Mouse (Mus musculus): ENCODE results near the gene Tyw1.

GRCm38 (mm10) chr5:130363773-130364172 lies 108.4 kb downstream of the Tyw1 start:
- TF ChIP-seq EP300 (IDR thresholded peaks at IDR 0.05; ENCODE audit: insufficient read depth, low read depth, low read length): no peak
- TF ChIP-seq CTCF (IDR thresholded peaks at IDR 0.05; ENCODE audit: low read depth, low read length): no peak
- TF ChIP-seq POLR2A (IDR thresholded peaks at IDR 0.05; ENCODE audit: insufficient read depth, low read length): no peak
